Mouse (Mus musculus) monocyte, adult 2 months (primary cell): ENCODE data around the gene Slc35a5.

Experiments
- DNase-seq, 2 experiments: peaks; one replicate each; pipeline ENCODE4 v3.0.0; 2022; ENCODE audit warnings: low spot score in 2 of 2, low read depth in 1 of 2

Gene Slc35a5

GRCm38 (mm10) chr16:45158522-45159388, at the start of gene Slc35a5, which contains the start of gene Atg3:
TSS of gene Slc35a5 (minus strand) at chr16:45158706.
TSS of gene Atg3 (plus strand) at chr16:45158785.
- peak; percentile 92 to 94 for DNase-seq

DNA sequence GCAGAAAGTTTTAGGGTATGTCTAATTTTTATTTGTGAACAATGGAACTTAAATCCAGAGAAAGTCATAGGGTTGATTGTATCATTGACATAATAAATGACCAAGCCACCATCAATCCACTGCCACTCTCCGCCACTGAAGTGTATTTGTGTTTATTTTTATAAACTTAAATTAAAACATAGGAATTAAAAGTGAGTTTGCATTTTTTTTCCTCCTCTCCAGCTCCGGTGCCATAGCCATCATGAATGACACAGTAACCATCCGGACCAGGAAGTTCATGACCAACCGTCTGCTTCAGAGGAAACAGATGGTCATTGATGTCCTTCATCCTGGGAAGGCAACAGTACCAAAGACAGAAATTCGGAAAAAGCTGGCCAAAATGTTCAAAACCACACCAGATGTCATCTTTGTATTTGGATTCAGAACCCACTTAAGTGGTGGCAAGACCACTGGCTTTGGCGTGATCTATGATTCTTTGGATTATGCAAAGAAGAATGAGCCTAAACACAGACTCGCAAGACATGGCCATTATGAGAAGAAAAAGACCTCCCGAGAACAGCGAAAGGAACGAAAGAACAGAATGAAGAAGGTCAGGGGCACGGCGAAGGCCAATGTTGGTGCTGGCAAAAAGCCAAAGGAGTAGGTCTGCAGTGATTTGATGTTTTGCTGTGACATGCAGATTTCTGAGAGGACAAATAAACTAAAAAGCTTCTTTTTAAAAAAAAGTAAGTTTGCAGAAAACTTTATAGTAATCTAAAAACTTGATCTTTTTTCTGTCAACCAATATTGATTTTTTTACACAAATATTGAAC, 46.6 kb upstream of the Slc35a5 start:
- no peak for DNase-seq

DNA sequence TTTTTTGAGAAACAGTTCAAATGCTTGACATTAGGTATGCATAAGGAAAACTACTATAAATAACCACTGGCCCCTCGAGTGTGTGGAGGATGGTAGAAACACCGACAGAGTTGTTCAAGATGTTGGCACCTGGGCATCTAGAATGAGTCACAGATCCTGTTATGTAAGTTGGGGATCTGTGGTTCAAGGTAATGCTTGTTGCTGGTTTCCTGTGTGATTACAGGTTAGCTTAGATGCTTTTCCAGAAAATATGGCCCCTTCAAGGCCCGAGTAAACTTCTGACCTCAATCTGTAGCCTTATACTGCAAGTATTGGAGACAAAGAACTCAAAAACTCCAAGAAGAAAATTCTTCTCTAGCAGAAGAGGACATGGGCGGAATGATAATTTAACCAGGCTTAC, 45.9 kb upstream of the Slc35a5 start:
- no peak for DNase-seq

DNA sequence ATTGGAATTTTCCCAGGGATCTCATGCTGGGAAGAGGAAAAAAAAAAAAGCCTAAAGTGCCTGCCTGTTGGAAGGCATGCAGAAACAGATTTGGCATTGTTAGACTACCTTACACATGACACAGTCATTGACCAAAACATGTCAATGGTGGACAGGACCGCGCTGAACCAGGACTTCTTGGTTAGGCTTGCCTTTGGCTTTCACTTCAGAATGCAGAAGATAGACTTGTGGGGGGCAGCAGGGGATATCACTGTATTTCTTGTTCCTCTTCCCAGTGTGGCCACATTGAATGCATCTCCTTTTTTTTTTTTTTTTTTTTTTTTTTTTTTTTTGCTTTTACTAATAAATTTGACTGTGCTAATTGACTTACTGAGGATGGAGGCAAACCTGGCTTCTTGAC, 42.9 kb upstream of the Slc35a5 start:
- DNase-seq: no peak

DNA sequence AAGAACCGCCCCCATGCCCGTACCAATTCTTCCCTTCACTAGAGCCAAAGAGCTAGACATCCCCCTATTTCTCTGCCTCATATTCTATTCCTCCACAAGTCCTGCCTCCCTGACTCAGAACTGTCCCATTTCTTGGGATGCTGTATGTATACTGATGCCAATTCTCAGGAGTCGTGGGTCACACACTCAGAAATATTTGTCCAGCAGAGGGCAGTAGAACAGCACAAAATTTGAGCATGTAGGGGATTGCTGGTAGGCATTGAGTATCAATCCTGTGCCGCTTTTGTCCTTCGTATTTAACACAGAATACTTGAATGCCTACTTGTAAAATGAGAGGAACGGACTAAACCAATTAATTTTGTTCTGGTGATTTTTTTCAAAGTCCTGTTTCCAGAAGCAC, 38.3 kb upstream of the Slc35a5 start:
- DNase-seq: no peak

GRCm38 (mm10) chr16:45192613-45193012, 34.1 kb upstream of the Slc35a5 start:
- no peak for DNase-seq

DNA sequence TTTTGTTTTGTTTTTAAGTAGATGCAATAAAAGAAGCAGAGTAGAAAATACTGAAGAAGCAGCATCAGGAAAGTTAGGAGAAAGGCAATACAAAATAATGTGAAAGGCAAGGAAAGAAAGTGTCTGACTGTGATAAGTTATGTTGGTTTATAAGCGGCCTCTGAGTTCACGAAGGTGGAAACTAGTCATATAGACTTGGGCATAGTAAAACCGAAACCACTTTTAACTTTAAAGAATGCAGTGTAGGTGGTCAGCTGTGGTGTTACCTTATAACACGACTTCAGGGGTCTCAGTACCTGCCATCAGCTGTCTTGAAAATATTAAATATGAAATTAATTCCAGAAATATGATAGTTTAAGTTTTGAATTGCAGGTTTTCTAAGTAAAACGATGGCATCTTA, 23.3 kb upstream of the Slc35a5 start:
- DNase-seq: no peak

- no peak for DNase-seq
Measured at GRCm38 (mm10) chr16:45178552-45178951, 20.0 kb upstream of the Slc35a5 start.

GRCm38 (mm10) chr16:45159389-45159716, 847 bp upstream of the Slc35a5 start:
- no peak for DNase-seq

DNA sequence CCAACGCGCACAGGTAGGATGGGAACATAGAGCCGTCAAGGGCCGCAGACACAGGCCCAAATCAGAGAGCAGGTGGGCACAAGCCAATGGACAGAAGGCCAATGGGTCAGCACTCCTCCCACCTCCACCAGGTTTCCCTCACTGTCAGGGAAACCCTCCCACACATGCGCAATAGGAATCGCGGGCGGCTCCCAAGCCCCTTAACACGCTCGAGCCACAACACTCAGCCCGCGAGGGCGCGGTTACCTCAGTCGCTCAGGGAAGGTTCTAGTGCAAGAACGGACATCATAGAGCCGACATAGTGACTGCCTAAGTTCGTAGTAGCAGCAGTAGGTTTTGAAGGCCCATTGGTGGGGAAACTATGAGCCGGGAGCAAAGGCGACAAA, 377 bp downstream of the Slc35a5 start:
- no peak for DNase-seq

- DNase-seq: no peak
Measured at GRCm38 (mm10) chr16:45154741-45155250, 3.7 kb downstream of the Slc35a5 start.

- peak; percentile 12 to 32 for DNase-seq
Measured at GRCm38 (mm10) chr16:45148488-45149082, 9.9 kb downstream of the Slc35a5 start.

DNA sequence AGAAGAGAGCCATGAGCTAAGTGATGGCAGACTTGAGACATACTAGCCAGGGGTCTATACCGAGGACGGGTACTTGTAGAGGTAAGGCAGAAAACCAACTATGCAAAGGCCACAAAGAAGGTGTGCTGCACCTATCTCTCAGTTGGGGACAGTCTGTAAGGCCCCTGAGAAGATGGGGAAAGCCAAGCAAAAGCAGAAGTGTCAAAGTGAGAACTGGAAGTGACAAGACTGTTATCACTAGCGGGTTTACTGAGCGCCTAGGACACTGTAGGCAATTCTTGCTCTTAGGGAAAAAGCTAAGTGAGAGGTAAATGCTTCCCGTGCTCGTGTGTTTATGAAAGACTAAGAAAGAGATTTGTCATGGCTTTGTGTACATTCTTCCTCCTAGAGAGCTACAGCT, 13.4 kb downstream of the Slc35a5 start:
- no peak for DNase-seq

DNA sequence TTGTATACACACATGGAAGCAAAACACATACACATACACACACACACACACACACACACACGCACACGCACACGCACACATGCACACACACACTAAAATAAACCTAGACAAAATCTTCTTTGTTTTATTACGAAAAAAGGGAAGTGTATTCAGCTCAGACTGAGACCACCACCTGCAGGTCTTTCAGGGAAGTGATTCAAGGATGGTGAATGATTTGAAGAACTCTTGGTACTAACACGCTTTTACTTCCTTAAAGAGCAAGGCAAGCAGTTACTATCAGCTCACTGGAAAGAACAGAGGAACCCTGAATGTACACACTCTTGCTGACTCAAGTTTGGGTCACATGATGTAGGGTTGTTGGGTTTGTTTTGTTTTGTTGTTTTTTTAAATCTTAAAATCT, 15.9 kb downstream of the Slc35a5 start:
- peak; percentile 13 to 14 for DNase-seq

DNA sequence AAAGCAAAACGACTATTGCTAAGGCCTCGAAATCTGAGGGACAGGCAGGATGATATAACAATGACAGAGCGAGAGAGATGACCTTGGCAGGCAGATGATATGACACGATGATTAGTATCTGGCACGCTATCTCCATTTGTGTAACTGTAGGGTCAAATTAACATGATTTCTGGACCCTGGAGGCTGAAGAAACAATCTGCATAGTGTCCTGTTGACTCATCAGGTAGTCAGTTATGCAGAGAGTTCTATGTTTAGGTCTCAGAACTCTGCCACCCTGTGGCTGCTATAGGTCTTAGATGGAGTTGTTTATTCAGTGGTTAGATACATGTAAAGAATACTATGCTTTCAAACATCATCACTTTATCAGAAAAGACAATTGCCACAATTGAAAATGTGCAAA, 16.8 kb downstream of the Slc35a5 start:
- DNase-seq: no peak

DNA sequence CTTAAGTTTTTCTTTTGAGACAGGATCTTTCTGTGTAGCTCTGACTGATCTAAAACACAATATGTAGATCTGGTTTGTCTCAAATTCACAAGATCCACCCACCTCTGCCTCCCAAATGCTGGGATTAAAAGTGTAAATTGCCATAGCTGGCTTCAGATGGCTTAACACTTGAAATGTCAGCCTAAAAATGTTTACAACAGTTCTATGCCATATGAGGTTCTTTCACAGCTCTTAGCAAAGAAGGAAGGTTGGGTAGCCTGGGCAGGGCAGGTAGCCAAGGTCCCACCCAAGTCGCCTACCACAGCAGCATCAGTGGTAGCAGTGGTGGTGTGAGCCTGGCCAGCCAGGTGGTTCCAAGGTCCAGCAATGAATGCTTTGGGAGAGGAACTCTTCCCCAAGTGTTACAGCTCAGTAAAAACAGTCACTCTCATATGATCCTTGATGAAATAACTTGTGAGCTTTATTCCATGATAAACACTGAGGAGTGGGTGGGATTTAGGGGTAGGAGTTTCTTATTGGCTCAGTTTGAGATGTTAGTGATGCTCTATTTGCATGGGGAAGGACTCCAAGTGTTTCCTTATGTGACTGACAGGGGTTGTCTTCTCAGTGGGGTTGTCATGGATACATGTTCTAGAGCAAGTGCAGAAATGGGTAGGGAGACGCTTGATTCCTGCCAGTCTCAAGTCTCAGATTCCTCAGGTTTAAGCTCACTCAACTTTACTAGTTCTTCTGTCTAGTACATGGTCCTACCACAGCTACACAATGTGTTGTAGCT, 30.4 kb downstream of the Slc35a5 start:
- no peak for DNase-seq

- no peak for DNase-seq
Measured at GRCm38 (mm10) chr16:45124230-45125203, 34.0 kb downstream of the Slc35a5 start.

- DNase-seq: no peak
Measured at GRCm38 (mm10) chr16:45122571-45122970, 35.9 kb downstream of the Slc35a5 start.

DNA sequence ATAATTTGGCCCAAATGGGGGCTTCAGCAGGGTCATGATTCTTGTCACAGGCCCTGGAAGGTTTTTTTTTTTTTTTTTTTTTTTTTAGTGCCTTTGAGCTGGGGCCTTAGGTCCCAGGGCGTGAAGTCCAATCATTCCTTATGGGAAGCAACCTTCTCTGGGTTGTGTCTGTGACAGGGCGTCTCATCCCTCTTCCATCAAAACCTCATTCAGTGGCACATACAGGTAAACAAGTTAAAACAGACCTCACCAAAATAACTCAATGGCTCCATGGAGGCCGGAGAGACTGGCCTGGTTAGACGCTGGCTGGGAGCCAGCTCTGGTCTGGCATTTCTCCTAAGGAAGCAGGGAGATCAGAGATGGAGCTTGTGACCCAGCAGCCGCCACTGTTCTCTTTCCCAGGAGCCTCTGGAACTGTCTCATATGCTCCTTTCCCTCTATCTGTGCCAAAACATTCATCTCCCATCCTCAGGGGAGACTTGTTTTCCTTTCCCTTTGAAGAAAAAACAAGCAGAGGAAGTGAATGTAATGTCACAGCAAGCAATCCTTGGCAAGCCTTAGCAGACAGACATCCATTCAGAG, 37.6 kb downstream of the Slc35a5 start:
- DNase-seq: no peak
